Mouse (Mus musculus): Measurements from ENCODE around the gene Kank2. TPM values are rescaled to one million over a fixed set of nuclear protein-coding genes. Genes with fewer than 3 reads are reported as not detected.

The Kank2 gene
- total and polyA plus RNA-seq, 3 experiments: 0.09 to 2.3 (median 0.60) TPM

- Histone ChIP-seq H3K27me3 (replicated peaks) (peaks cover 14% of the 10 kb centered on the region), H3K4me3 (replicated peaks in 1 of 3; ENCODE audit: low read depth in 2 of 3, low read length in 2 of 3, poor library complexity in 1 of 3) (no peak overlapping the region), H3K9ac (ENCODE audit: insufficient read depth, low read depth) (no peak overlapping the region), H3K27ac (ENCODE audit: insufficient read depth, low read depth) (no peak overlapping the region), H3K4me1 (ENCODE audit: control insufficient read depth in 1 of 2, insufficient read depth in 2 of 2) (peaks cover 0 to 1% of the 10 kb centered on the region in 2 experiments; a peak in 1 of 4 replicates), H3K9me3 (replicated peaks; ENCODE audit: low read length) (no peaks in the 10 kb centered on the region), H3K36me3 (replicated peaks in 1 of 2; ENCODE audit: control insufficient read depth in 1 of 2, insufficient read depth in 1 of 2, low read length in 1 of 2) (peaks cover 0 to 3% of the 10 kb centered on the region in 2 experiments), H3K79me2 (replicated peaks; ENCODE audit: control insufficient read depth, extremely low read depth, insufficient read depth, poor library complexity, severe bottlenecking) (no peaks in the 10 kb centered on the region), H3K4me2 (ENCODE audit: insufficient read depth, low read depth, poor library complexity, severe bottlenecking) (no peak overlapping the region)
- dilution Hi-C loops (cut with MboI; ENCODE audit: extremely low pct_ligation_motif_present, extremely low pct_unique_long_range_greater_than_20kb, low sequenced_read_pairs): no loop called here
- in situ Hi-C loops (cut with MboI; ENCODE audit: low pct_ligation_motif_present, low pct_unique_long_range_greater_than_20kb, low sequenced_read_pairs): no loop called here
- DNase-seq (ENCODE audit: extremely low read depth): no peak
- TF ChIP-seq ZKSCAN1 (IDR thresholded peaks at IDR 0.05; ENCODE audit: borderline replicate concordance, low read depth, low read length) (no peak), E2F4 (IDR thresholded peaks at IDR 0.05; ENCODE audit: insufficient replicate concordance, low read depth, low read length) (no peak), USF1 (IDR thresholded peaks at IDR 0.05; ENCODE audit: low read depth, low read length) (no peak), EP300 (IDR thresholded peaks at IDR 0.05; ENCODE audit: low read length) (no peak), TCF12 (IDR thresholded peaks at IDR 0.05; ENCODE audit: low read depth, low read length) (no peak), MAZ (IDR thresholded peaks at IDR 0.05; ENCODE audit: low read depth, low read length) (no peak), RAD21 (IDR thresholded peaks at IDR 0.05; ENCODE audit: low read depth, low read length) (no peak), HCFC1 (IDR thresholded peaks at IDR 0.05; ENCODE audit: low read depth, low read length) (no peak), PAX5 (IDR thresholded peaks at IDR 0.05; ENCODE audit: low read length) (no peak), ELF1 (IDR thresholded peaks at IDR 0.05; ENCODE audit: low read depth, low read length) (no peak), SIN3A (IDR thresholded peaks at IDR 0.05; ENCODE audit: low read length) (no peak), CHD1 (IDR thresholded peaks at IDR 0.05; ENCODE audit: low read depth, low read length) (no peak), ETS1 (conservative IDR thresholded peaks at IDR 0.05; ENCODE audit: low read depth, low read length) (no peak), NRF1 (IDR thresholded peaks at IDR 0.05; ENCODE audit: low read depth, low read length) (no peak), MAX (IDR thresholded peaks at IDR 0.05; ENCODE audit: low read length) (no peak), IRF4 (IDR thresholded peaks at IDR 0.05; ENCODE audit: low read depth, low read length) (no peak), MEF2A (IDR thresholded peaks at IDR 0.05; ENCODE audit: borderline replicate concordance, low read depth, low read length) (no peak), JUND (conservative IDR thresholded peaks at IDR 0.05; ENCODE audit: low read depth, low read length) (no peak), TBP (conservative IDR thresholded peaks at IDR 0.05; ENCODE audit: low read depth, low read length) (no peak)
Observed at GRCm38 (mm10) chr9:21792644-21793043, 5.9 kb downstream of the Kank2 start.

DNA sequence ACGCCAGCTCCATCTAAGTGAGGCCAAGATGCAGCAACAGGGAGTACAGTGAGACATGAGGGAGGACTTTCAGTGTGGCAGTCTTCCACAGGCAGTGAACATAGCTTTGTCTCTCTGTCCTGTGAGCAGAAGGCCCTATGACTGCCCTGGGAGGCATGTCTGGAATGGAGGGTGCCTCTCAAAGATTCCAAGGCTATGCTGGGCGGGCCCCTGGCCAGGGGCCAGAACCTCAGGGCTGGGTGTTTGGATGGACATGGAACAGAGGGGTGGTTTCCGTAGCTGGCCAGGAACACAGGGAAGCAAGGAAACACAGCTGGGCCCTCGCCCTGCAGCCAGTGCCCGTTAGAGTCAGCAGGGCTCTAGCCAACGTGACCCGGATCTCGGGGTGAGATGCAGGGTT is 6.7 kb downstream of the Kank2 start:
- no peak for TF ChIP-seq RCOR1 (conservative IDR thresholded peaks at IDR 0.05; ENCODE audit: low read depth, low read length)
- TF ChIP-seq ZC3H11A (IDR thresholded peaks at IDR 0.05; ENCODE audit: low read depth, low read length): no peak
- no peak for TF ChIP-seq MAX (IDR thresholded peaks at IDR 0.05; ENCODE audit: low read length)
- TF ChIP-seq POLR2A (IDR thresholded peaks at IDR 0.05; ENCODE audit: low read depth, low read length): no peak
- no peak for TF ChIP-seq NRF1 (IDR thresholded peaks at IDR 0.05; ENCODE audit: low read depth, low read length)
- TF ChIP-seq SMC3 (IDR thresholded peaks at IDR 0.05; ENCODE audit: low read depth, low read length): no peak
- no peak for TF ChIP-seq MXI1 (IDR thresholded peaks at IDR 0.05; ENCODE audit: low read depth, low read length)
- TF ChIP-seq MEF2A (IDR thresholded peaks at IDR 0.05; ENCODE audit: borderline replicate concordance, low read depth, low read length): no peak
- no peak for TF ChIP-seq ETS1 (conservative IDR thresholded peaks at IDR 0.05; ENCODE audit: low read depth, low read length)
- TF ChIP-seq ZNF384 (IDR thresholded peaks at IDR 0.05; ENCODE audit: low read depth, low read length): no peak
- peaks cover 0 to 3% of the 10 kb centered on the region in 2 experiments for H3K36me3 ChIP-seq (replicated peaks in 1 of 2; ENCODE audit: control insufficient read depth in 1 of 2, insufficient read depth in 1 of 2, low read length in 1 of 2)
- peaks cover 7% of the 10 kb centered on the region for H3K27me3 ChIP-seq (replicated peaks)
- DNase-seq (ENCODE audit: extremely low read depth): no peak
- H3K27ac ChIP-seq (ENCODE audit: insufficient read depth, low read depth): no peak overlapping the region
- H3K4me1 ChIP-seq (ENCODE audit: control insufficient read depth in 1 of 2, insufficient read depth in 2 of 2): no peaks in the 10 kb centered on the region; a peak in 1 of 4 replicates
- in situ Hi-C loops (cut with MboI; ENCODE audit: low pct_ligation_motif_present, low pct_unique_long_range_greater_than_20kb, low sequenced_read_pairs) (no loop called here), dilution Hi-C loops (cut with MboI; ENCODE audit: extremely low pct_ligation_motif_present, extremely low pct_unique_long_range_greater_than_20kb, low sequenced_read_pairs) (no loop called here)
- H3K79me2 ChIP-seq (replicated peaks; ENCODE audit: control insufficient read depth, extremely low read depth, insufficient read depth, poor library complexity, severe bottlenecking): no peaks in the 10 kb centered on the region
- no peak overlapping the region for H3K4me2 ChIP-seq (ENCODE audit: insufficient read depth, low read depth, poor library complexity, severe bottlenecking)
- H3K9ac ChIP-seq (ENCODE audit: insufficient read depth, low read depth): no peak overlapping the region
- H3K4me3 ChIP-seq (replicated peaks in 1 of 3; ENCODE audit: low read depth in 2 of 3, low read length in 2 of 3, poor library complexity in 1 of 3): no peak overlapping the region
- no peaks in the 10 kb centered on the region for H3K9me3 ChIP-seq (replicated peaks; ENCODE audit: low read length)
